Mouse (Mus musculus): ENCODE data around the gene Olfr675. TPM values are rescaled to one million over a fixed set of nuclear protein-coding genes. Genes with fewer than 3 reads are reported as not detected.

Gene Olfr675
- not detected for polyA plus RNA-seq (2015; fragmentation: Illumina TruSeq; extraction: RNeasy Lipid Tissue Mini Kit (QIAGEN cat#74804); ENCODE audit: insufficient read depth, low replicate concordance)

DNA sequence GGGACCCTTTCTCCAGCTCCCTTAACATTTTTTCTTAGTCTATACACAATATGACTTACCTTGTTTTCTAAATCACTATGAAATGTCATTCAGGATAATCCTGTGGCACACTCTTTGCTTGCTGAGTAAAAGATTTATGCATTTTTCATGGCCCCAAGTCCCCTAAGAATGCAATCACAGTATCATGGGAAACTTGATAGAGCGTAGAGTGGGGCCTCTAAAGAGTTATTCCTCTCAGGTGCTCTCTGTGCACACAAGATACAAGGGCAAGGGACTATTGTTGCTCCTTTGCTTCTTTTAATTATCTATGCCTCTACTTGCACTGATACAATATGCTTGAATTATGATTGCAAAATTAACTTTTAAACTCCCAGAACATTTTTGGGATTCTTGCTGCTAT is at the start of gene Olfr675:
Gene Olfr675, minus strand, starts transcription at position 101 of the 400 bp plus-strand sequence.

DNA sequence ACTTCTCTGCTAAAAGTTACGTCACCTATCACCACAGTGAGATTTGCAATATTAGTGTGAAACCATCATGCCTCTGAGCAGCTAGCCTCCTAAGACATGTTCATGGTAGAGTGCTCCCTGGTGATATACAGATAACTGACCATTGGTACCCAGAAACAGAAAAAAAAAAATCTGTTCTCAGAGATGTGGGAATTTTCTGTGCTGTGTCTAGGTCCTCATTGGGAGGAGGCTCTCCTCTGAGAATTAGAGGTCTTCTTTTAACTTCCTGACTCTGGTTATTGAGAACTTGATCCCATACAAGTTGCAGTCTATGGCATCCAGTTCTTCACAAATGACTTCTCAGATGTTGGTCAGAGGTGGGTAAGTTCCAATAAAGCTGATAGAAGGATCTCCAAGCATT is 35.9 kb upstream of the Olfr675 start, which contains the start of gene Olfr678:
Gene Olfr678, plus strand, starts transcription at position 301 of the 400 bp plus-strand sequence.

DNA sequence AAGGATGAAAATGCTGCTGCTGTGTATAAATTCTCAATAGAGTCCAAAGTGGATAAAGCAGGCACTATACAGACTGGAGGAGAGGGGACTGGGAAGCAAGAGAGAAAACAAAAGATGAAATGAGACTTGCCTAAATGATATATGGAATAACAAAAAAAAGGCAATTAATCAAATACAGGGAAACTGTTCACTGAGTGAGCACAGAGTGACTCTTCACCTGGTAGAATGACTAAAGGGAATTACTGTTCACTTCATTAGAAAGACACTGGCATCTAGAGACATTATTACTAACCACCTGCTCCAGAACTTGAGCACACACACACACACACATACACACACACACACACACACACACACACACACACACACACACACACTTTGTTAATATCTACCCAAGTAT is 4.1 kb upstream of the Olfr675 start, which contains the start of gene Olfr676:
Gene Olfr676, plus strand, starts transcription at position 301 of the 400 bp plus-strand sequence.

DNA sequence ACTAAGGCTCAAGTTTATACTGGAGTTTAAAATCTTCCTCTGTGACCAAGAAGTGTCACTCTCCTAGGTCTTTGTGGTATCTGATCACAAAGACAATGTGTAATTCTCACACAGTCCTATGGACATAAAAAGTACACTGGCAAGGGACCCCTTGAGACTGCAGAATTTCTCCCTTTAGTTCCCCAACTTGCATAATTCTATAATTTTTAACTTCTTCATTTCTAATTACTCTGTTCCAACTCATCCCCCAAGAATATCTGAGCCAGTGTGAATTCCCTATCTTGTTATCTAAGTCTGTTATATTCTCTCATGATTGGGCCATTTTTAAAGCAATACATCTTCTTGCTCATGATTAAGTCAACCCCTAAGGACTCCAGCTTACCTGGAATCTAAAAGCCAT is 26.3 kb downstream of the Olfr675 start, which contains the start of gene Olfr672:
Gene Olfr672, minus strand, starts transcription at position 101 of the 400 bp plus-strand sequence.

DNA sequence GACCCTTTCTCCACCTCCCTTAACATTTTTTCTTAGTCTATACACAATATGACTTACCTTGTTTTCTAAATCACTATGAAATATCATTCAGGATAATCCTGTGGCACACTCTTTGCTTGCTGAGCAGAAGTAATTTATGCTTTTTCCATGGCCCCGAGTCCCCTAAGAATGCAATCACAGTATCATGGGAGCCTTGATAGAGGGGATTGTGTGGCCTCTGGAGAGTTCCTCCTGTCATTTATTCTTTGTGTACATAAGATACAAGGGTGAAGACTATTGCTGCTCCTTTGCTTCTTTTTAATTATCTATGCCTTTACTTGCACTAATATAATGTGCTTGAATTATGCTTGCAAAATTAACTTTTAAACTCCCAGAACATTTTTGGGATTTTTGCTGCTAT is 49.2 kb downstream of the Olfr675 start, which contains the start of gene Olfr671:
Gene Olfr671, minus strand, starts transcription at position 101 of the 400 bp plus-strand sequence.

Other genes starting within 250 kb of the Olfr675 start
- not detected for gene Usp17lb, start 185.9 kb downstream of the Olfr675 start, polyA plus RNA-seq (2015; fragmentation: Illumina TruSeq; extraction: RNeasy Lipid Tissue Mini Kit (QIAGEN cat#74804); ENCODE audit: insufficient read depth, low replicate concordance)
- not detected for gene Usp17la, start 171.5 kb downstream of the Olfr675 start, polyA plus RNA-seq (2015; fragmentation: Illumina TruSeq; extraction: RNeasy Lipid Tissue Mini Kit (QIAGEN cat#74804); ENCODE audit: insufficient read depth, low replicate concordance)
- not detected for gene Olfr665, start 150.4 kb downstream of the Olfr675 start, polyA plus RNA-seq (2015; fragmentation: Illumina TruSeq; extraction: RNeasy Lipid Tissue Mini Kit (QIAGEN cat#74804); ENCODE audit: insufficient read depth, low replicate concordance)
- not detected for gene Olfr666, start 132.5 kb downstream of the Olfr675 start, polyA plus RNA-seq (2015; fragmentation: Illumina TruSeq; extraction: RNeasy Lipid Tissue Mini Kit (QIAGEN cat#74804); ENCODE audit: insufficient read depth, low replicate concordance)
- not detected for gene Olfr667, start 107.0 kb downstream of the Olfr675 start, polyA plus RNA-seq (2015; fragmentation: Illumina TruSeq; extraction: RNeasy Lipid Tissue Mini Kit (QIAGEN cat#74804); ENCODE audit: insufficient read depth, low replicate concordance)
- not detected for gene Olfr668, start 100.4 kb downstream of the Olfr675 start, polyA plus RNA-seq (2015; fragmentation: Illumina TruSeq; extraction: RNeasy Lipid Tissue Mini Kit (QIAGEN cat#74804); ENCODE audit: insufficient read depth, low replicate concordance)
- gene Olfr669, start 94.2 kb downstream of the Olfr675 start, polyA plus RNA-seq (2015; fragmentation: Illumina TruSeq; extraction: RNeasy Lipid Tissue Mini Kit (QIAGEN cat#74804); ENCODE audit: insufficient read depth, low replicate concordance) = not detected
- gene Olfr670, start 65.8 kb downstream of the Olfr675 start, polyA plus RNA-seq (2015; fragmentation: Illumina TruSeq; extraction: RNeasy Lipid Tissue Mini Kit (QIAGEN cat#74804); ENCODE audit: insufficient read depth, low replicate concordance) = not detected
- gene Olfr671, start 49.3 kb downstream of the Olfr675 start, polyA plus RNA-seq (2015; fragmentation: Illumina TruSeq; extraction: RNeasy Lipid Tissue Mini Kit (QIAGEN cat#74804); ENCODE audit: insufficient read depth, low replicate concordance) = not detected
- not detected for gene Olfr672, start 26.4 kb downstream of the Olfr675 start, polyA plus RNA-seq (2015; fragmentation: Illumina TruSeq; extraction: RNeasy Lipid Tissue Mini Kit (QIAGEN cat#74804); ENCODE audit: insufficient read depth, low replicate concordance)
- not detected for gene Olfr676, start 4.2 kb upstream of the Olfr675 start, polyA plus RNA-seq (2015; fragmentation: Illumina TruSeq; extraction: RNeasy Lipid Tissue Mini Kit (QIAGEN cat#74804); ENCODE audit: insufficient read depth, low replicate concordance)
- gene Olfr677, start 22.9 kb upstream of the Olfr675 start, polyA plus RNA-seq (2015; fragmentation: Illumina TruSeq; extraction: RNeasy Lipid Tissue Mini Kit (QIAGEN cat#74804); ENCODE audit: insufficient read depth, low replicate concordance) = not detected
- gene Olfr678, start 36.0 kb upstream of the Olfr675 start, polyA plus RNA-seq (2015; fragmentation: Illumina TruSeq; extraction: RNeasy Lipid Tissue Mini Kit (QIAGEN cat#74804); ENCODE audit: insufficient read depth, low replicate concordance) = not detected
- gene Olfr679, start 52.7 kb upstream of the Olfr675 start, polyA plus RNA-seq (2015; fragmentation: Illumina TruSeq; extraction: RNeasy Lipid Tissue Mini Kit (QIAGEN cat#74804); ENCODE audit: insufficient read depth, low replicate concordance) = not detected
- not detected for gene Olfr680-ps1, start 64.4 kb upstream of the Olfr675 start, polyA plus RNA-seq (2015; fragmentation: Illumina TruSeq; extraction: RNeasy Lipid Tissue Mini Kit (QIAGEN cat#74804); ENCODE audit: insufficient read depth, low replicate concordance)
- not detected for gene Olfr681, start 88.4 kb upstream of the Olfr675 start, polyA plus RNA-seq (2015; fragmentation: Illumina TruSeq; extraction: RNeasy Lipid Tissue Mini Kit (QIAGEN cat#74804); ENCODE audit: insufficient read depth, low replicate concordance)
- gene Olfr683, start 118.6 kb upstream of the Olfr675 start, polyA plus RNA-seq (2015; fragmentation: Illumina TruSeq; extraction: RNeasy Lipid Tissue Mini Kit (QIAGEN cat#74804); ENCODE audit: insufficient read depth, low replicate concordance) = not detected
- gene Olfr684, start 135.2 kb upstream of the Olfr675 start, polyA plus RNA-seq (2015; fragmentation: Illumina TruSeq; extraction: RNeasy Lipid Tissue Mini Kit (QIAGEN cat#74804); ENCODE audit: insufficient read depth, low replicate concordance) = not detected
- gene Olfr685, start 157.6 kb upstream of the Olfr675 start, polyA plus RNA-seq (2015; fragmentation: Illumina TruSeq; extraction: RNeasy Lipid Tissue Mini Kit (QIAGEN cat#74804); ENCODE audit: insufficient read depth, low replicate concordance) = not detected
- not detected for gene Olfr686, start 179.0 kb upstream of the Olfr675 start, polyA plus RNA-seq (2015; fragmentation: Illumina TruSeq; extraction: RNeasy Lipid Tissue Mini Kit (QIAGEN cat#74804); ENCODE audit: insufficient read depth, low replicate concordance)

Measured in spleen, adult 10 weeks (tissue).